Mouse (Mus musculus): Measurements from ENCODE around the gene Bdp1. TPM values are rescaled to one million over a fixed set of nuclear protein-coding genes. Genes with fewer than 3 reads are reported as not detected.
"Not testable (repeated sequence)": the region's sequence is repeated elsewhere in the genome, so short reads cannot be mapped to it uniquely, and the experiment has no call there.

Gene Bdp1
- total RNA-seq (2017): 60.0 and 61.8 TPM in 2 replicates

GRCm38 (mm10) chr13:100103748-100104254 lies at the start of gene Bdp1:
Bdp1 (minus strand) TSS chr13:100104070.
- peak; percentile 65 to 84 for ATAC-seq (replicated peaks in 1 of 2; ENCODE audit: insufficient read depth in 1 of 2, low FRiP score in 2 of 2, low TSS enrichment in 1 of 2, low read depth in 1 of 2, poor library complexity in 2 of 2, severe bottlenecking in 2 of 2)

GRCm38 (mm10) chr13:100152659-100153058 lies 48.8 kb upstream of the Bdp1 start:
- peak; percentile 42 to 82; a peak in 1 of 4 replicates for ATAC-seq (replicated peaks in 1 of 2; ENCODE audit: insufficient read depth in 1 of 2, low FRiP score in 2 of 2, low TSS enrichment in 1 of 2, low read depth in 1 of 2, poor library complexity in 2 of 2, severe bottlenecking in 2 of 2)

GRCm38 (mm10) chr13:100141646-100142314 lies 37.9 kb upstream of the Bdp1 start:
- ATAC-seq (replicated peaks in 1 of 2; ENCODE audit: insufficient read depth in 1 of 2, low FRiP score in 2 of 2, low TSS enrichment in 1 of 2, low read depth in 1 of 2, poor library complexity in 2 of 2, severe bottlenecking in 2 of 2): peak in 1 of 2 experiments; percentile 66; a peak in 1 of 4 replicates

- no peak for ATAC-seq (replicated peaks in 1 of 2; ENCODE audit: insufficient read depth in 1 of 2, low FRiP score in 2 of 2, low TSS enrichment in 1 of 2, low read depth in 1 of 2, poor library complexity in 2 of 2, severe bottlenecking in 2 of 2)
Observed at GRCm38 (mm10) chr13:100125258-100125643, 21.4 kb upstream of the Bdp1 start.

- ATAC-seq (replicated peaks in 1 of 2; ENCODE audit: insufficient read depth in 1 of 2, low FRiP score in 2 of 2, low TSS enrichment in 1 of 2, low read depth in 1 of 2, poor library complexity in 2 of 2, severe bottlenecking in 2 of 2): peak; percentile 99 to 100
Observed at GRCm38 (mm10) chr13:100124423-100125257, 20.8 kb upstream of the Bdp1 start, which contains the start of gene Smn1. Smn1 (plus strand) TSS chr13:100124852.

- no peak for ATAC-seq (replicated peaks in 1 of 2; ENCODE audit: insufficient read depth in 1 of 2, low FRiP score in 2 of 2, low TSS enrichment in 1 of 2, low read depth in 1 of 2, poor library complexity in 2 of 2, severe bottlenecking in 2 of 2)
Observed at GRCm38 (mm10) chr13:100123970-100124369, 20.1 kb upstream of the Bdp1 start.

GRCm38 (mm10) chr13:100112218-100112972 lies 8.5 kb upstream of the Bdp1 start:
- ATAC-seq (replicated peaks in 1 of 2; ENCODE audit: insufficient read depth in 1 of 2, low FRiP score in 2 of 2, low TSS enrichment in 1 of 2, low read depth in 1 of 2, poor library complexity in 2 of 2, severe bottlenecking in 2 of 2): no peak

GRCm38 (mm10) chr13:100107652-100108472 lies 4.0 kb upstream of the Bdp1 start, which contains the start of gene Serf1:
Serf1 (plus strand) TSS chr13:100108012.
- ATAC-seq (replicated peaks in 1 of 2; ENCODE audit: insufficient read depth in 1 of 2, low FRiP score in 2 of 2, low TSS enrichment in 1 of 2, low read depth in 1 of 2, poor library complexity in 2 of 2, severe bottlenecking in 2 of 2): peak; percentile 24 to 53

GRCm38 (mm10) chr13:100103052-100103658 lies 715 bp downstream of the Bdp1 start:
- ATAC-seq (replicated peaks in 1 of 2; ENCODE audit: insufficient read depth in 1 of 2, low FRiP score in 2 of 2, low TSS enrichment in 1 of 2, low read depth in 1 of 2, poor library complexity in 2 of 2, severe bottlenecking in 2 of 2): no peak

- ATAC-seq (replicated peaks in 1 of 2; ENCODE audit: insufficient read depth in 1 of 2, low FRiP score in 2 of 2, low TSS enrichment in 1 of 2, low read depth in 1 of 2, poor library complexity in 2 of 2, severe bottlenecking in 2 of 2): no peak
Observed at GRCm38 (mm10) chr13:100098808-100099207, 5.1 kb downstream of the Bdp1 start.

- no peak for ATAC-seq (replicated peaks in 1 of 2; ENCODE audit: insufficient read depth in 1 of 2, low FRiP score in 2 of 2, low TSS enrichment in 1 of 2, low read depth in 1 of 2, poor library complexity in 2 of 2, severe bottlenecking in 2 of 2)
Observed at GRCm38 (mm10) chr13:100071473-100071872, 32.4 kb downstream of the Bdp1 start.

- no peak for ATAC-seq (replicated peaks in 1 of 2; ENCODE audit: insufficient read depth in 1 of 2, low FRiP score in 2 of 2, low TSS enrichment in 1 of 2, low read depth in 1 of 2, poor library complexity in 2 of 2, severe bottlenecking in 2 of 2)
Observed at GRCm38 (mm10) chr13:100067821-100068220, 36.0 kb downstream of the Bdp1 start.

GRCm38 (mm10) chr13:100063936-100064335 lies 39.9 kb downstream of the Bdp1 start:
- ATAC-seq (replicated peaks in 1 of 2; ENCODE audit: insufficient read depth in 1 of 2, low FRiP score in 2 of 2, low TSS enrichment in 1 of 2, low read depth in 1 of 2, poor library complexity in 2 of 2, severe bottlenecking in 2 of 2): no peak

GRCm38 (mm10) chr13:100057738-100058137 lies 46.1 kb downstream of the Bdp1 start:
- ATAC-seq (replicated peaks in 1 of 2; ENCODE audit: insufficient read depth in 1 of 2, low FRiP score in 2 of 2, low TSS enrichment in 1 of 2, low read depth in 1 of 2, poor library complexity in 2 of 2, severe bottlenecking in 2 of 2): not testable (repeated sequence)

GRCm38 (mm10) chr13:100026013-100026412 lies 77.9 kb downstream of the Bdp1 start:
- no peak for ATAC-seq (replicated peaks in 1 of 2; ENCODE audit: insufficient read depth in 1 of 2, low FRiP score in 2 of 2, low TSS enrichment in 1 of 2, low read depth in 1 of 2, poor library complexity in 2 of 2, severe bottlenecking in 2 of 2)

GRCm38 (mm10) chr13:100016891-100017290 lies 87.0 kb downstream of the Bdp1 start:
- ATAC-seq (replicated peaks in 1 of 2; ENCODE audit: insufficient read depth in 1 of 2, low FRiP score in 2 of 2, low TSS enrichment in 1 of 2, low read depth in 1 of 2, poor library complexity in 2 of 2, severe bottlenecking in 2 of 2): no peak
